Mouse (Mus musculus): ENCODE results near the gene Hnrnpul1.

The Hnrnpul1 gene

GRCm38 (mm10) chr7:25719761-25720610 lies 34.6 kb downstream of the Hnrnpul1 start:
- DNase-seq (ENCODE audit: low spot score in 2 of 2): peak; percentile 85 to 88

DNA sequence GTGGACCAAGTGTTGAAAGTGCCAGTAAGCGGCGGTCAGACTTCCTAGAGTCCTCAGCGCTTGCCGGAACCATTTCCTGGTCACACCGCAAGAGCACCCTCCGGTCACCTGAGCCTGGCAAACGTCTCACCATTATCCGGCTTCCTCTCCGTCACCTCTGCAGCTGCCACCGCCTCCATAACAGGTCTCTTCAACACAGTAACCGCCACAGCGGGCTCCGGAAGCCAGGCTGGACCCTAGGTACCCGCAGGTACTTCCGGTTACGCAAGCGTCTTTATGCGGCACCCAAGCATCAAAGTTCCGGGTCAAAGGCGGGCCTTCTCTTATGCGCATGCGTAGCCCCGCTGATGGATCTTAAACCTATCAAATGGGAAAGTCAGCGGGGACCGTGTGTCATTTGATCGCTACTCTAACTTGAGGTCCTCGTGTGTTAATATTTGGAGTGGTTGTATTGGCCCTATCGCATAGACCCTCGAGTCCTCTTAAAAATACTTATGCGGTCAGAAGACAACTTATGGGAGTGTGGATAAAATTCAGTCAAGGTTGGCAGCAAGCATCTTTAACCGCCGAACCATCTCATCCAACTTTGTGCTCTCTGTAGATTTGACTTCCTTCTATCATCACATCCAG lies 35.7 kb downstream of the Hnrnpul1 start, which contains the start of gene Ccdc97:
Gene Ccdc97 (minus strand): TSS at position 301 of the 630 bp plus-strand sequence.
- peak; percentile 96 to 97 for DNase-seq (ENCODE audit: low spot score in 2 of 2)

DNA sequence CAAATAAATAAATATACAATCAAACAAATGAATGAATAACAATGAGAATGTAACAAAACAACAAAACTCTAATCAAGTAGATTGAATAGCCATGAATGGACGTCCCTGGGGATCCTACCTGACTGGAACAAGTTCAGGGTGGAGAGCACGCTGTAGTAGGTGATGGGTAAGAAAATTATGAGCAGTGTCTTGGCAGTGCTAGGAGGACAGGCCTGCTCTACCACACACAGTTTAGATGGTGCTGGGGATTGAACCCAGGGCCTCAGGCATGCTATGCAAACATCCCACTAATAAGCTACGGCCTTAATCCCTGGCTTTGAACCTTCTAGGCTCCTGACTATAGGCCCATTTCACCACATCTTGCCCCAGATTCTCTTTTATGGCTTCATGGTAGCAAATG lies 37.1 kb downstream of the Hnrnpul1 start:
- no peak for DNase-seq (ENCODE audit: low spot score in 2 of 2)

- no peak for DNase-seq (ENCODE audit: low spot score in 2 of 2)
These were observed 38.8 kb downstream of the Hnrnpul1 start for GRCm38 (mm10) chr7:25715731-25716271.

DNA sequence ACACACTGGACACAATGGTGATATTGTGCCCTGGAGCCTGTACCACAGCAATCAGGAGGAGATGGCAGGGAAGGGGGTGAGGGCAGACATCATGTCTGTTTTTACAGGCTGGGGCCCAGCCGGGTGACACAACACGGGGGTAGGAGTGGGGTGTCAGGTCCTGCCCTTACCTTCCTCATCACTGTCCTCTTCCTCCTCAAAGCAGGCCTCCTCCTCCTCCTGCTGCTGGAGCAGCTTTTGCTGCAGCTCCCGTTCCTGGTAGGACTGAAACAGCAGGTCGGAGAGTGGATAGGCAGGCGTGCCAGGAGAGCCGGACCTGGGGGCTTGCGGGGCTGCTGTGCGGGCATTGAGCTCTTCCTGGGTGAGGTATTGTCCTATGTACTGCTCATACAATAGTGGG lies 40.0 kb downstream of the Hnrnpul1 start:
- no peak for DNase-seq (ENCODE audit: low spot score in 2 of 2)

- DNase-seq (ENCODE audit: low spot score in 2 of 2): no peak
These were observed 41.8 kb downstream of the Hnrnpul1 start for GRCm38 (mm10) chr7:25712801-25713200.

GRCm38 (mm10) chr7:25711731-25712197 lies 42.8 kb downstream of the Hnrnpul1 start:
- DNase-seq (ENCODE audit: low spot score in 2 of 2): peak; percentile 55 to 62

GRCm38 (mm10) chr7:25711165-25711564 lies 43.4 kb downstream of the Hnrnpul1 start:
- no peak for DNase-seq (ENCODE audit: low spot score in 2 of 2)

DNA sequence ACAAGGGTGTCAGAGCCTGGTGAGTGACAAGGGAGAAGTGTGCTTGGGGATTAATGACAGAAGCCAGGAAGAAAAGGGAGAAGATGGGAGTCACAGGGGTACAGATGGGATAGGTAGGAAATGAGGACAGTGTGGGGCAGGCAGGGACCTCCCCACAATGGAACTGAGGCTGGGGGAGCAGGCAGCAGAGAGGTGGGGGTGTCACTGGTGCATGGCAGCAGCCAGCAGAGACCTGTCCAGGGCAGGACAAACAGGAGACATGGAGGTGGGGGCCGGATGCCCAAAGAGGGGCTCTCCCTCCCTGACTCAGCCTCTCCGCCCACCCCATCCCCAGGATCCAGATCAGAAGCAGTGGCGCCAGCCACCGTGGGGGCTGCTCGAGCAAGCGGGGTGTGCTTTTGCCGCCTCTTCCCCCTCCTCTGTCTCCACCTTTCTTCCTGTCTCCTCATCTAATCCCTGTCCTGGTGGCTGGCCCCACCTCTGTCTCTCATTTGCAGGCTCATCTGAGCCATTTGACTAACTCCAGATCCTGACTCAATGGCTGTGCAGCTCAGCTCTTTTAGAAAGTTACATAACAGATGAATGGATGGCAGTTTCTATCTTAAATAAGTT lies 43.9 kb downstream of the Hnrnpul1 start:
- DNase-seq (ENCODE audit: low spot score in 2 of 2): peak; percentile 74

GRCm38 (mm10) chr7:25709961-25710360 lies 44.6 kb downstream of the Hnrnpul1 start:
- DNase-seq (ENCODE audit: low spot score in 2 of 2): no peak

DNA sequence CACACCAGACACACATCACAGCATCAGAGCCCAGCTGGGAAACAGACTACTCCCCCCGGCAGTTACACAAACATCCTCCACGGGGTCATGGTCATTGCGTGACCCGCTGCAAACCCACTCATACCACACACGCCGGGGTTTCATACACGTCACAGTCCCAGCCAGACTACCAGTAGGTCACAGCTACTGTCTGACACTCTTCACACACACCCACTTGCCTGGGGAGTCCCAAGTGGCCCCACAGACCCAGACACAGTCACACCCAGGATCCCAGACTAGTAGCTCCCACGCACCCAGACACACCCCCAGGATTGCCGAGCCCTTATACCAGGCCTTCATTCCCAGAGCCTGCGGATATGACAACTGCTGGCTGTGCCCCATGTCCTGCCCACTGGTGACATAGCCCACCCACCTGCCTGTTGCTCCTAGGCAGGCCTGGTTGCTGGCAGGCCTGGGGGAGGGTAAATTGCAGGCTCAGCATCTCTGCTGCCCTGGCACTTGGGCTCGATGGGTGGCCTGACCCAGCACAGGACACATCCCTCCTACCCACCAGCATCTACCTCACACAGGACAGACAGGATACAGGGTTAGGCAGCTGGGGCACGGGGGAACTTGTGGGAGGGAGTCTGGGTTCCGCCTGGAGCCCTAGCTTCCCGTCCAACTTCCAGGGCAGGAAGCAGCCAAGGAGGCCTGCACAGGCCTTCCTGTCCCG lies 46.8 kb downstream of the Hnrnpul1 start:
- no peak for DNase-seq (ENCODE audit: low spot score in 2 of 2)

DNA sequence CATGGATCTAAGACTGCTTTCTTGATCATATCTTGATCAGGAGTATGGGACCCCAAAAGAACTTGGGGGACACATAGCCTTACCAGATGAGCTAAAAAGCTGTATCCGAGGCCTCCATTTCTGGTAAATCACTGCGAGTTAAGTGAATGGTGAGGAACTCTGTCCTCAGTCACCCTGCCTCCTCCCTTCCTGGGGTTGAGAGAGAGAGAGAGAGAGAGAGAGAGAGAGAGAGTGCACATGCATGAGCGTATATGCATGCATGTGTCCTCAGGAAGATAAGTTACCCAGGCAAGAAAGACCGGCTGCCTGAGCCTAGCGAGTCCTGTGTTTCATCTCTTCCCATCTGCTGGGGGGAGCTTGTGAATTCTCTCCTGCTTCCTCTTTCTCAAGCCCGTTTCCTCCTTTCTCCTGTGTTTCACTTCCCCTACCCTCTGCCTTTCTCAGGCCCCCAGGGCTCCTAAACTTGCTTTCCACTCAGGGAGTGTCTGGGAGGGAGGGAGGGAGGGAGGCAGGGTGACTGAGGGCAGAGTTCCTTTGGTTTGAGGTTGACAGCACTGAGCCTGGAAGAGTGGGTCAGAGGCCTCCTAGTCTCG lies 47.9 kb downstream of the Hnrnpul1 start:
- DNase-seq (ENCODE audit: low spot score in 2 of 2): no peak

DNA sequence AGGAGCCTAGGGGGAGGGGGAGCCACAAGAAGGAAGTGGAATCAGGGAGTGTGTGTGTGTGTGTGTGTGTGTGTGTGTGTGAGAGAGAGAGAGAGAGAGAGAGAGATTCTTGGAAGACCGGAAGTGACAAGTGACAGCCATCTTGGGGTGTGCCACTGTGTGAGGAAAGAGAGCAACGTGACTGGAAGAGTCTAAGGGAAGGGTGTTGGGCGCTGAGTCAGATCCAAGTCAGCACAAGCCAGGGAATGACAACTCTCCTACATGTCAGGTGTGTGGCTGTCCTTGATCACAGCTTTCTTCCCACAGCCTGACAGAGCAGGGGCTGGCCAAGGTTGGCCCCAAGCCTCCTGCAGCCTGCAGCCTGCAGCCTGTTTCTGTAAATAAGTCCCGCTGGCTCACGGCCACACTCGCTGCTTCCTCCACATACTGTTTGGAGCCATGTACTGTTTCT lies 48.7 kb downstream of the Hnrnpul1 start:
- peak; percentile 64 to 69 for DNase-seq (ENCODE audit: low spot score in 2 of 2)

GRCm38 (mm10) chr7:25704716-25705364 lies 49.7 kb downstream of the Hnrnpul1 start:
- DNase-seq (ENCODE audit: low spot score in 2 of 2): no peak

GRCm38 (mm10) chr7:25703793-25704494 lies 50.6 kb downstream of the Hnrnpul1 start:
- no peak for DNase-seq (ENCODE audit: low spot score in 2 of 2)

GRCm38 (mm10) chr7:25702350-25702749 lies 52.2 kb downstream of the Hnrnpul1 start:
- DNase-seq (ENCODE audit: low spot score in 2 of 2): no peak

DNA sequence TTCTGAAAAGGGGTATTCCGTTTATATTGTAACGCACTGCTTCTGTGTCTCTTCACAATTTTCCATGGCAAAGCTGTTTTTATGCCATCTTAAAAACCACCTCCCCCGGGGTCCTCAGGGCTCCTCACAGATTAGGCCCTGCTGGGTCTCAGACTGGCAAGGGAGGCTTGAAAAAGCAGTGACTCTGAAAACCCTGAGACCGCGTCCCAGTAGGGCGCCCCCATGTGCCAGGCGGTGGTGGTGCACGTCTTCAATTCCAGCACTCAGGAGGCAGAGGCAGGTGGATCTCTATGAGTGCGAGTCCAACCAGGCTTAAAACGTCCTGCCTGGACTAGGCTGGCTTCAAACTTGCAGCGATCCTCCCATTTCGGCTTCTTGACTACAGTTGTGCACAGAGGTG lies 53.8 kb downstream of the Hnrnpul1 start:
- DNase-seq (ENCODE audit: low spot score in 2 of 2): no peak

GRCm38 (mm10) chr7:25699851-25700250 lies 54.7 kb downstream of the Hnrnpul1 start:
- DNase-seq (ENCODE audit: low spot score in 2 of 2): no peak

DNA sequence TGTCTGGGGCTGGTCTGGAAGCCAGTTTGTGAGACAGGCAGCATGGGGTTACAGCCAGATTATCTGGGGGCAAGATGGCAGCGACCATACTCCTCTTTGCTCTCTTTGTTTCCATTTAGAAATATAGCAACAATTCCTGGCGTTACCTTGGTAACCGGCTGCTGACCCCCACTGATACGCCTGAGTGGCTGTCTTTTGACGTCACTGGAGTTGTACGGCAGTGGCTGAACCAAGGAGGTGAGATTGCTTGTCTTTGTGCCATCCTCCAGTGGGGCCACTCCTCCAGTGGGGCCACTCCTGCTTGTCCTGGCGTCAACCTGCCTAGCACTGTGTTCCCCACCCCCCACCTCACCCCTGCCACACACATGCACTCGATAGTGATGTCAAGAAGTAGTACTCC lies 60.5 kb downstream of the Hnrnpul1 start:
- no peak for DNase-seq (ENCODE audit: low spot score in 2 of 2)

- DNase-seq (ENCODE audit: low spot score in 2 of 2): no peak
These were observed 64.5 kb downstream of the Hnrnpul1 start for GRCm38 (mm10) chr7:25690051-25690450.

All from right cerebral cortex, adult 2 months (tissue).